Mouse (Mus musculus) left cerebral cortex, adult 8-10 months (tissue): Measurements from ENCODE around the gene Pde6b. TPM values are rescaled to one million over a fixed set of nuclear protein-coding genes. Genes with fewer than 3 reads are reported as not detected.

Experiments used
- DNase-seq, 2 experiments: peaks; one replicate each; pipeline ENCODE4 v3.0.0; 2022; ENCODE audit warnings: low spot score in 2 of 2
- total RNA-seq, 4 experiments: library from RNA; stranded (reverse); gene quantifications; 2 replicates each; pipeline ENCODE4 v1.2.4; 2022

Gene Pde6b
- total RNA-seq: under 1 TPM; 0.26 to 0.68 (median 0.38) TPM

- no peak for DNase-seq
Observed at GRCm38 (mm10) chr5:108388201-108388600, at the start of gene Pde6b. Pde6b (plus strand) TSS chr5:108388391.

DNA sequence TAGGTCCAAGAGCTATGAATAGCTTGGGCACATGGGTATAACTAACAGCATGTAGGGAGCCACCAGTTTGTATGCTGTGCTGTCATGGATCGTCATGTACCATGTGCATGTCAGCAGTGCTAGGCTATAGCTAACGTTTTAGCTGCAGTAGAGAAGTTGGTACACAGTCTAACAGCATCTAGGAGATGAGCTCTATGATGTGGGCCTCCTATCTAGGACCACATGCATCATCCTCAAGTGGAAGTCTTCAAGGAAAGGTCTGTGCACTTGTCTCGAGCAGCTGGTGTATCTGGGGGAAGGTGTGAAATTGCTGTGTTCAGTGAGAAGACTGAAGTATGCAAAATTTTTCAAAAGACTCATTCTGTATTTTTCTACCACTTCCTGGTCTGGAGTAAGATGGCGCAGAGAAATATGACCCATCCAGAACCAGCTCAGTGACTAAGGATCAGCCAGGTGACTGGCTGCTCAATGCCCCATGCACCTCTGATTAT, 44.5 kb upstream of the Pde6b start:
- DNase-seq: no peak

DNA sequence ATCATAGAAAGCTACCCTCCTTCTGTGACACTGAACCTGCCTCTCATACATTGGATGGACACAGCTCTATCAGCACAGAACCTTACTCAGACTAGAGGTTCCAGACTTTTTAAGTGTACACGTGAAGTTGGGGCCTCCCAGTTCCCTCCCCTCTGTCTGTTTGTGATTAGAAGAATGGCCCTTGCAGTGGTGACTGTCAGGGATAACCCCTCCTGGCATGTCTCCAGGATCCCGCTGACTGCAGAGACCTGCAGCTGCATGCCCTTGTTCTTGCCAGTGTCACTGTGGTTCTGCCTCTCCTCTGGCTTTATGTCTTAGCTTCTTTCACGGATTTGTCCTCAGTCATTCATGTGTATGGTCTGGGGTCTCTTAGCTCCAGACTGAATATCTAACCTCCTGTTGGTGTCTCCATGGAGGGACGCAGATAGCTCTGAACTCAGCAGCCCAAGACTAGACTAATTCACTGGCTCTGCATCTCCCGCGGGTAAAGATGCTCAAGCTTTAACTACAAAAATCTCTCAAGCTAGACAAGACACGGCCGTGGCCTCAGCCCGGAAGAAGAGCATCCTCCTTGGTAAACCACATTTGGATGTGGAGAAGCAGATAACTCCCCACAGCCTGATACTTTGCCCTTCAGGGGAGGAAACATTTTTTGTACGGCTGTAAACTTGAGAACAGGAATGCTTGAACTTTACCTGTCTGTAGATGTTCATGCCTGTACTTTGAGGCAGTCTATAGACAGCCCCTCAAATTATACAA, 42.7 kb upstream of the Pde6b start:
- no peak for DNase-seq

GRCm38 (mm10) chr5:108347843-108348242, 40.3 kb upstream of the Pde6b start:
- no peak for DNase-seq

GRCm38 (mm10) chr5:108349511-108350148, 38.6 kb upstream of the Pde6b start:
- DNase-seq: no peak

- no peak for DNase-seq
Observed at GRCm38 (mm10) chr5:108354056-108354455, 34.1 kb upstream of the Pde6b start.

- no peak for DNase-seq
Observed at GRCm38 (mm10) chr5:108357862-108358261, 30.3 kb upstream of the Pde6b start.

- DNase-seq: peak; percentile 30 to 73
Observed at GRCm38 (mm10) chr5:108359491-108359890, 28.7 kb upstream of the Pde6b start.

GRCm38 (mm10) chr5:108360211-108360610, 28.0 kb upstream of the Pde6b start:
- DNase-seq: no peak

DNA sequence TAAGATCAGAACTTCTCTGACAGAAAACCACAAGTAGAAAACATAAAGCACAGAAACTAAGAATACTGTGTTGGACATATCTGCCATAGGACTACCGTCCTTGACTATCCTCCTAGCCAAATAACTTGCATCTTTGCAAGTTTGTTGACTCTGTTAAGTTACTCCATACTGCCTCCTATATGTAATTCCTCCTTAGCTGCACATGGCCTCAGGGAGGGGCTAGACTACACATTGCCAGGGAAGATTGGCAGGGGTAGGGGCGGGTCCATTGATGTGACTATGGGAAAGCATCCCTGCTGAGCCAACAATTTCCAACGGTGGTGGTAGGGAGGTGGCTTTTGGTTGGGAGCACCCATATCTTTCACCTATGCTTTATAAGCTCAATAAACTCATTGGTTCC, 25.9 kb upstream of the Pde6b start:
- DNase-seq: no peak

DNA sequence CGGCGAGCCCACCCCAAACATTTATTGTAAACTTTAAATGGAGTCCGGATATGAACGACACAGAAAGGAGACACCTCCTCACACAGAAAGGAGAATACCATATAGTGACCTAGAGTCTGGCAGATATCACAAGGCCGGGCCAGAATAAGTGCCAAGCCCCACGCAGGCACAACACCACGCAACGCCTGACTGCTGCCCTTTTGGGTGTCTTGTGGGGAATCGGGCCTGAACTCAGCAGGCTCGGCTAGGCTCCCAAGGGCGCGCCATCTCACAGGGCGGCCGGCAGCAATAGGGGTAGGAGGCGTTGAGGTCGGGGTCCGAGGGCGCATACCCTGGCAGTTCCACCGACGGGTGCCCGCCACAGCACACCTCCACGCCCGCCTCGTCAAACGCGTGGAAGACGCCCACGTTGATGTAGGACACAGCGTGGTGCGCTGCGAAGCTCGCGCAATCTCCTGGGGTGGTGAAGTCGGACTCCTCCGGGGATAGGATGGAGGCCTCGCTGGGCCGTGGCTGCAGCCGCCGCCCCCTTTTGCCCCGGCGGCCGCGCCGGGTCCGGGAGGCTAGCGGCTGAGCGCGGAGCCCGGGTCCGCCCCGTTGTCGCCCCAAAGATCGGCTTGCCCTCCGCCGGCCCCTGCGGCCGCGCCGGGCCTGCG, 21.7 kb upstream of the Pde6b start:
- no peak for DNase-seq

GRCm38 (mm10) chr5:108366984-108367841, 21.0 kb upstream of the Pde6b start:
- DNase-seq: peak in 1 of 2 experiments; percentile 50

GRCm38 (mm10) chr5:108367871-108368332, 20.3 kb upstream of the Pde6b start, which contains the start of gene Gm42517:
Gm42517 (minus strand) TSS chr5:108367922.
- no peak for DNase-seq

DNA sequence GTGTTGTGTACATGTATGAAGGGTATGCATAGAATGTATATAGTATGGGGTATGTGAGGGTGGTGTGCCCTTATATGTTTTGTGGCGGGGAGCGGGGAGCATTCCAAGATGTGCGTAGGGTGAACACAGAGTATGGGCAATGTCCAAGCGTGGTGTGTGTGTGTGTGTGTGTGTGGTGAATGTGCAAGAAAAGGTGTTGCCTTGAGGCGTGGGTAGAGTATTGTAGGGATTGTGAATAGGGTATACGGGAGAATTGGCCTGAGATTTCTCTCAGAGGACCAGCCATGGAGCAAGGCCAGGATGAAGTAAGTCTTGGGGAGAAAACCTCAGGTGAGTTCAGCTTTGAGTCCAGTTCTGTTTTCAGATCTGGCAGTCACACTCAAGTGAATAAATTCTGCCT, 19.7 kb upstream of the Pde6b start:
- DNase-seq: no peak

DNA sequence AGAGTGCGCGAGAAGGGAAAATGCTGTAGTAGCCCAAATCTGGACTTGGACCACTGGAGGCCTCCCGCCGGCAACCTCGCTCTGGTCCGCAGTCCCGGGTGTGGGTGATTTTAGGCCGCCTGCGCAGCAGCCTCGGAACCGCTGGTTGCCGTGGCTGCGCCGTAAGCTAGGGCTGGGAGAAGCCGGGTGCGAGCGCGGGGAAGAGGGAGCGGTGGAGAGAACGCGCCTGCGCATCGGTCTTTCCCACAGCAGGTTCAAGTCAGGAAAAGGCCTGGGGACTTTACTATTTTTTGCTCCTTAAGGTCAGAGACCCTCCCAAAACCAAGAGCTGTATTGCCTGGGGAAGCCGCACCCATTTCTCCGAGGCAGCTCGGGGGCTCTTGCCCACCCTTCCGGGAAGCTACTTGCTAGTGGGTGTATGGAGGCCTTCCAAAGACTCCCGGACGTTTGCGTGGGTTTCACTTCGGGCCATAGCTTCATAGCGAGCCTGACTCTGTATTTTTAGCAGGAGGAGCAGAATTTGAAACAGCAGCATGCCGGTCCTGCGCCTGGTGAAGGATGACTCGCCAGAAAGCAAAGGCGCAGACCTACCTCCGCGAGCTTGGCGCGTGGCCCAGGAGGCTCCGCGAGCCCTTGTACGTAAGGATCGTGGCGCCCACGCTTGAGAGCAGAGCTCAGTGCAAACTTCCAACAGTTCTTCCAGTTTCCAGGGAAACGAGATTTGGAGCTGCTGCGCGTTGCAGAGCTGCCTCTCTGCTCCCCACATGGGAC, 19.2 kb upstream of the Pde6b start:
- DNase-seq: peak; percentile 83 to 96

- DNase-seq: no peak
Observed at GRCm38 (mm10) chr5:108369964-108370363, 18.2 kb upstream of the Pde6b start.

DNA sequence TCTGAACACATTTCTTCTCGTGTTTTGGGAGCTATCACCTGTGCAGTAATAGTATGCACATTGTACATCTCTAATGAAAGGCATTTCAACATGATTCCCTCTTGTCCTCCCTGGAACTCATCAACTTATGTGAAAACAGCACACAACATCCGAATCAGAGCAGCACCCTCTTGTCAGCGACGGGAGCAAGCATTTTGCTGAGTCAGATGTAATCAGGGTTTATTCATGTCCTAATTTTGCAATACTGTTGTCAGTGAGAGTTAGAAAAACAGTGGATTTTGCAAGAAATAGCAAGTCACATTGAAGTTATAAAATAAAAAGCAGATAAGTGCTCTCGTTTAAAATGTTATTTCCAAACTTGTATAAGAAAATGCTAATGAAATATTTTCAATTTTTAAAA, 14.1 kb upstream of the Pde6b start:
- DNase-seq: no peak

GRCm38 (mm10) chr5:108376059-108376458, 12.1 kb upstream of the Pde6b start:
- no peak for DNase-seq

GRCm38 (mm10) chr5:108378346-108378745, 9.8 kb upstream of the Pde6b start:
- DNase-seq: no peak

GRCm38 (mm10) chr5:108385632-108386031, 2.6 kb upstream of the Pde6b start:
- no peak for DNase-seq
